Mouse (Mus musculus) MEL (cell line): Measurements from ENCODE around the gene Bola3.

Experiments used
- CTCF ChIP-seq, 3 experiments: IDR thresholded peaks in 2 of 3; conservative IDR thresholded peaks in 1 of 3; 2 replicates each; pipeline ENCODE4 v1.5.1; 2011 to 2012; ENCODE audit warnings: low read length in 3 of 3, low read depth in 2 of 3, mild to moderate bottlenecking in 2 of 3, improper control_type of control experiment in 1 of 3, inconsistent platforms in 1 of 3, mixed read lengths in 1 of 3, moderate library complexity in 1 of 3; ENCODE audit not compliant: control insufficient read depth in 1 of 3, insufficient read depth in 1 of 3, poor library complexity in 1 of 3, severe bottlenecking in 1 of 3
- EP300 ChIP-seq, 2 experiments: IDR thresholded peaks; 2 replicates each; pipeline ENCODE4 v1.6.1; 2011; ENCODE audit warnings: improper control_type of control experiment in 2 of 2, low read length in 2 of 2, low read depth in 1 of 2, mild to moderate bottlenecking in 1 of 2
- GATA1 ChIP-seq: IDR thresholded peaks from 2 replicates; pipeline ENCODE4 v1.6.1; 2011; ENCODE audit warnings: low read depth, low read length, improper control_type of control experiment
- MAX ChIP-seq: IDR thresholded peaks from 2 replicates; pipeline ENCODE4 v1.6.1; 2011; ENCODE audit warnings: low read length, improper control_type of control experiment
- POLR2A ChIP-seq, 2 experiments: IDR thresholded peaks; 2 replicates each; pipeline ENCODE4 v1.6.1; 2011 to 2012; ENCODE audit warnings: low read length in 2 of 2, mild to moderate bottlenecking in 2 of 2, control low read depth in 1 of 2, improper control_type of control experiment in 1 of 2, low read depth in 1 of 2, moderate library complexity in 1 of 2; ENCODE audit not compliant: control insufficient read depth in 1 of 2, insufficient read depth in 1 of 2, poor library complexity in 1 of 2

- TF ChIP-seq POLR2A (IDR thresholded peaks at IDR 0.05; ENCODE audit: control insufficient read depth in 1 of 2, insufficient read depth in 1 of 2, low read depth in 1 of 2, low read length in 2 of 2, poor library complexity in 1 of 2) (no peak), MAX (no peak), GATA1 (no peak), CTCF (IDR thresholded peaks at IDR 0.05 in 2 of 3, conservative IDR thresholded peaks at IDR 0.05 in 1 of 3; ENCODE audit: control insufficient read depth in 1 of 3, insufficient read depth in 1 of 3, low read depth in 2 of 3, low read length in 3 of 3, poor library complexity in 1 of 3, severe bottlenecking in 1 of 3) (peak in 1 of 3 experiments; percentile 36; a peak in 2 of 6 replicates), EP300 (IDR thresholded peaks at IDR 0.05; ENCODE audit: low read depth in 1 of 2, low read length in 2 of 2) (no peak)
These were observed 39.9 kb upstream of the Bola3 start for GRCm38 (mm10) chr6:83309017-83309416.
